Mouse (Mus musculus) embryonic facial prominence, embryonic 14.5 days (tissue): ENCODE measurements around the gene Vrtn. TPM values are rescaled to one million over a fixed set of nuclear protein-coding genes. Genes with fewer than 3 reads are reported as not detected.

Experiments used
- ATAC-seq: fragments of 200-750 bp; cut with Nextera tagmentation; 2 replicates; pipeline ENCODE4 v1.8.0; 2017; ENCODE audit warnings: low read depth, moderate number of reproducible peaks, moderate TSS enrichment
- DNase-seq: peaks from one replicate; pipeline ENCODE4 v3.0.0-alpha.2; 2015; ENCODE audit warnings: low spot score
- H3K27ac ChIP-seq: fragments of 300-500 bp; sonication (generic); replicated peaks from 2 replicates; pipeline ENCODE4 v1.5.1; 2014; ENCODE audit warnings: low read depth, mild to moderate bottlenecking, low read length, moderate library complexity
- H3K27me3 ChIP-seq: fragments of 300-500 bp; sonication (generic); replicated peaks from 2 replicates; pipeline ENCODE4 v1.6.1; 2014; ENCODE audit warnings: low read length; ENCODE audit not compliant: control insufficient read depth, insufficient read depth
- H3K36me3 ChIP-seq: fragments of 300-500 bp; sonication (generic); 2 replicates; pipeline ENCODE4 v1.6.1; 2014; ENCODE audit warnings: low read length, mixed read lengths; ENCODE audit not compliant: control insufficient read depth, insufficient read depth
- H3K4me1 ChIP-seq: fragments of 300-500 bp; sonication (generic); 2 replicates; pipeline ENCODE4 v1.6.1; 2014; ENCODE audit warnings: antibody characterized with exemption, low read length; ENCODE audit not compliant: control insufficient read depth, insufficient read depth
- H3K4me2 ChIP-seq: fragments of 300-500 bp; sonication (generic); 2 replicates; pipeline ENCODE4 v1.6.1; 2014; ENCODE audit warnings: low read depth, mild to moderate bottlenecking, low read length, moderate library complexity, mixed read lengths
- H3K4me3 ChIP-seq: fragments of 300-500 bp; sonication (generic); 2 replicates; pipeline ENCODE4 v1.5.1; 2014; ENCODE audit warnings: low read depth, mild to moderate bottlenecking, low read length
- H3K9ac ChIP-seq: fragments of 300-500 bp; sonication (generic); 2 replicates; pipeline ENCODE4 v1.6.1; 2014; ENCODE audit warnings: low read depth, mild to moderate bottlenecking, low read length, moderate library complexity, mixed read lengths
- H3K9me3 ChIP-seq: fragments of 300-500 bp; sonication (generic); 2 replicates; pipeline ENCODE4 v1.6.1; 2016; ENCODE audit warnings: low read length; ENCODE audit not compliant: control insufficient read depth
- WGBS: fragments of 180-500 bp; shearing (Covaris S2); extraction: QIAGEN DNeasy Blood & Tissue Kit; methylation state at CpG from one replicate; pipeline ENCODE4 v1.1.7; 2014; 5-methylcytosine and 5-hydroxymethylcytosine counted together
- polyA plus RNA-seq: library from polyadenylated mRNA; unstranded; fragments of >200 nt; fragmentation: Nextera tagmentation; extraction: Ambion mirVana; gene quantifications from 2 replicates; pipeline ENCODE4 v1.2.1, GENCODE M21; 2014

The Vrtn gene
- polyA plus RNA-seq, 1 experiment from 2014 or later: not detected

GRCm38 (mm10) chr12:84671646-84672045 lies 30.8 kb downstream of the Vrtn start:
- Histone ChIP-seq H3K4me2 (no peak overlapping the region), H3K36me3 (no peaks in the 10 kb centered on the region), H3K27ac (no peak overlapping the region), H3K4me1 (no peaks in the 10 kb centered on the region), H3K9ac (no peak overlapping the region), H3K9me3 (no peaks in the 10 kb centered on the region), H3K4me3 (no peak overlapping the region), H3K27me3 (no peaks in the 10 kb centered on the region)
- DNase-seq (no peak), ATAC-seq (no peak)
- 28% methylated on average over 10 of the region's 10 CpGs for WGBS

GRCm38 (mm10) chr12:84674666-84675526 lies 34.1 kb downstream of the Vrtn start:
- Histone ChIP-seq H3K36me3 (no peaks in the 10 kb centered on the region), H3K9me3 (no peaks in the 10 kb centered on the region), H3K27ac (no peak overlapping the region), H3K9ac (no peak overlapping the region), H3K4me1 (no peaks in the 10 kb centered on the region), H3K4me2 (no peak overlapping the region), H3K4me3 (no peak overlapping the region), H3K27me3 (no peaks in the 10 kb centered on the region)
- WGBS: 26% methylated on average over 14 of the region's 14 CpGs
- no peak for DNase-seq
- no peak for ATAC-seq

GRCm38 (mm10) chr12:84676011-84676410 lies 35.2 kb downstream of the Vrtn start:
- no peak overlapping the region for H3K9ac ChIP-seq
- no peaks in the 10 kb centered on the region for H3K36me3 ChIP-seq
- H3K9me3 ChIP-seq: no peaks in the 10 kb centered on the region
- ATAC-seq (no peak), DNase-seq (no peak)
- H3K4me3 ChIP-seq: no peak overlapping the region
- H3K4me1 ChIP-seq: no peaks in the 10 kb centered on the region
- no peaks in the 10 kb centered on the region for H3K27me3 ChIP-seq
- no peak overlapping the region for H3K27ac ChIP-seq
- no peak overlapping the region for H3K4me2 ChIP-seq
- WGBS: 70% methylated on average over 3 of the region's 3 CpGs

DNA sequence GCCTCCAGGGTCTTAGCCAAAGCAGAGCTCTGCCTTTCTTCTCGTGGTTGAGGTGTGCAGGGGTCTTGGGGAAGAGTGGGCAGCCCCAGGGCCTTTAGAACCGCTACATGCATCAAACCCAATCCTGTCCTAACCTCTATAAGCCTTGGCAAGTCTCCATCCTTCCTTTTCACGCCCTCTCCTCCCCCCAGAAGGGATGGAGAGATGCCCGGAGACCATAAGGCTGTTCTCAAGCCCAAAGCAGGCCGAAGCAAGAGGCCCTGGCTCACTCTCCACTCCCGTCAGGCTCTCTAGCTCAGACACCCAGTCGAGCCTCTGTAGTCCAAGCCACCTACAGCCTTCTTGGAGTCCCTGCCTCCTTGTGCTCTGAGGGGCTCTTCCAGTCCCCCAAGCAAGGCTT lies 43.8 kb downstream of the Vrtn start:
- H3K9ac ChIP-seq: no peak overlapping the region
- ATAC-seq: no peak
- 57% methylated on average over 7 of the region's 7 CpGs for WGBS

DNA sequence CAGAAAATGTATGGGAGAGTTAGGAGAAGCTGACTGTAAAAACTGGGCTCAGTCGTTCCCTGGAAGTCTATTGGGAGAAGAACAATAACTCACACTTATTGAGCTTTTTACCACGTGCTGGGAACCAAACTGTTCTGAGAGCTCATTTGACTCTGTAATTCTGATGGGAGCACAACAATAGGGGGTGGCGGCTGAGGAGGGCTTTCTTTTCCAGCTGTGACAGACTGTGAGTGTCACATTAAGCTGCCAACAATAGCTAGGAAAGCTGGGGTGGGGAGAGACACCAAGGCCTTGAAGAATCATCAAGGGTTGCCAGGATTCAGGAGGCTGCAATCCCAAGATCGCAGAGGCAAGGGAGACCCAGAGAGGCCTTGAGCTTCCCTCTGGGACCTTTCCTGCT lies 45.4 kb downstream of the Vrtn start:
- ATAC-seq (no peak), DNase-seq (no peak)
- H3K27me3 ChIP-seq: no peaks in the 10 kb centered on the region
- H3K4me3 ChIP-seq: no peak overlapping the region
- H3K9me3 ChIP-seq: no peaks in the 10 kb centered on the region
- no peak overlapping the region for H3K9ac ChIP-seq
- 43% methylated on average over 4 of the region's 4 CpGs for WGBS
- H3K36me3 ChIP-seq: no peaks in the 10 kb centered on the region
- H3K27ac ChIP-seq: no peak overlapping the region
- H3K4me2 ChIP-seq: no peak overlapping the region
- H3K4me1 ChIP-seq: no peaks in the 10 kb centered on the region

More for the DNA sequence above, 43.8 kb downstream of the Vrtn start:
- Histone ChIP-seq H3K27ac (no peak overlapping the region), H3K4me2 (no peak overlapping the region), H3K9me3 (no peaks in the 10 kb centered on the region), H3K4me3 (no peak overlapping the region), H3K36me3 (no peaks in the 10 kb centered on the region), H3K4me1 (no peaks in the 10 kb centered on the region), H3K27me3 (no peaks in the 10 kb centered on the region)
- DNase-seq: no peak

GRCm38 (mm10) chr12:84687531-84687930 lies 46.7 kb downstream of the Vrtn start:
- no peak overlapping the region for H3K9ac ChIP-seq
- H3K9me3 ChIP-seq: no peaks in the 10 kb centered on the region
- no peaks in the 10 kb centered on the region for H3K4me1 ChIP-seq
- H3K4me3 ChIP-seq: no peak overlapping the region
- no peak overlapping the region for H3K4me2 ChIP-seq
- H3K27me3 ChIP-seq: no peaks in the 10 kb centered on the region
- H3K27ac ChIP-seq: no peak overlapping the region
- no peaks in the 10 kb centered on the region for H3K36me3 ChIP-seq
- DNase-seq (no peak), ATAC-seq (no peak)
- WGBS: 93% methylated on average over 4 of the region's 4 CpGs

GRCm38 (mm10) chr12:84689051-84689450 lies 48.2 kb downstream of the Vrtn start:
- no peak for ATAC-seq
- H3K36me3 ChIP-seq: no peaks in the 10 kb centered on the region
- no peak for DNase-seq
- 85% methylated on average over 11 of the region's 11 CpGs for WGBS
- H3K4me3 ChIP-seq: no peak overlapping the region
- H3K4me1 ChIP-seq: no peaks in the 10 kb centered on the region
- no peak overlapping the region for H3K4me2 ChIP-seq
- no peaks in the 10 kb centered on the region for H3K9me3 ChIP-seq
- no peak overlapping the region for H3K9ac ChIP-seq
- H3K27ac ChIP-seq: no peak overlapping the region
- H3K27me3 ChIP-seq: no peaks in the 10 kb centered on the region

DNA sequence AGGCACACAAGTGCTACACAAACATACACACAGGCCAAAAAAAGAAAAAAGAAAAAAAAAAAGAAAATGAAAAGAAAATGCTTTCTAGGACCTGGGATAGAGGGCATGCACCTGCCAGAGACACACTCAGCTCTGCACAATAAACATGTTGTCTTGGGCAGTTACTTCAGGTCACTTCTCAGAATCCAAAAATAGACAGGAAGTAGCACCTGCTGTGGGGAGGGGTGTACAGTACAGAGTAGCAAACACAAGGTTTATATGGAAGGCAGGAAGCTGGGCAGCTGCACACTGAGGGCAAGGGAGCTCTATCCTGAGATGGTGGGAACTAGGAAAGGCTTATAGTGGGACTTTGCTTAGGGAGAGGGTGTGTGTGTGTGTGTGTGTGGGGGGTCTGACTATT lies 50.5 kb downstream of the Vrtn start:
- no peaks in the 10 kb centered on the region for H3K4me1 ChIP-seq
- no peaks in the 10 kb centered on the region for H3K27me3 ChIP-seq
- H3K9me3 ChIP-seq: no peaks in the 10 kb centered on the region
- no peak overlapping the region for H3K4me3 ChIP-seq
- no peak overlapping the region for H3K4me2 ChIP-seq
- H3K27ac ChIP-seq: no peak overlapping the region
- H3K9ac ChIP-seq: no peak overlapping the region
- no peak for DNase-seq
- no peaks in the 10 kb centered on the region for H3K36me3 ChIP-seq
- ATAC-seq: no peak

DNA sequence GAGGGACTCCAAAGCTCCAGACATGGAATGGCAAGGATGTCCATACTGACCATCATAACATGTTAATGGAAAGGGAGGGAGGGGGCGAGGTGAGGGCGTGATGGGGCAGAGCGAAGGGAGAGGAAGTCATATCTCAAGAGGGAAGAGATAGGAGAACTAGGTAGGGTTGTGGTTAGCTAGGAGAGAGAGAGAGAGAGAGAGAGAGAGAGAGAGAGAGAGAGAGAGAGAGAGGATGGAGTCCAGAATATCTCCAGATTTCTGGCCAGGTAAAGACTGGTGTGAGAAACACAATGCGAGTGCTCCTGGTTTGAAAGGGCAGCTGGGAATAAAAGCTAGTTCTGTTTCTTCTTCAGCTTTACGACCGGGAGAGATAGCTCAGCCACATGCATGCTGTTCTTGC lies 51.3 kb downstream of the Vrtn start:
- no peak overlapping the region for H3K9ac ChIP-seq
- H3K36me3 ChIP-seq: no peaks in the 10 kb centered on the region
- H3K9me3 ChIP-seq: no peaks in the 10 kb centered on the region
- H3K27ac ChIP-seq: no peak overlapping the region
- H3K4me1 ChIP-seq: no peaks in the 10 kb centered on the region
- WGBS: 84% methylated on average over 6 of the region's 6 CpGs
- no peak overlapping the region for H3K4me3 ChIP-seq
- ATAC-seq (no peak), DNase-seq (no peak)
- peaks cover 5% of the 10 kb centered on the region for H3K27me3 ChIP-seq
- no peak overlapping the region for H3K4me2 ChIP-seq
